29 mouse cellular contexts compared by ENCODE assay signal in the genomic region with DNA sequence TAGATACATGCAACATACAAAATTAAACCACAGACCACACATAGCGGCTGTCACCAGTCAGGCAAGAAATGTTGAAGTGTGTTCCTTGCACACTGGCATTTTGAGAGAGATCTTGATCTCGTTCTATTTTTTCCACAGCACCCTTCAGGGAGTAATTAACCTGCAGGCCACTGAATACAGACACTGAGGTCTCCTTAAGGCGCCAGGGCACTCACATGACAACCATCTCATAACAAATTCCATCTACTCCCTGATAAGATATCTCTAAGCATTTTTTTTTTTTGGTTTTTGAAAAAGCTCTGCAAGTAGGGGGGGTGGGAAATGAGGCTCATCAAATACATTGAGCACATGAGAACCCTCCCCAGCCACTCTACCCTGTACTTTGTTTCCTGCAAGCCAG.
"Had no signal": no experiment of that assay in that cellular context is flagged by ENCODE, and none has a peak within 500 bp of the region (broad histone marks: within the 10 kb centered on the region; RNA-seq: fewer than 3 reads in every experiment).

No protein-coding gene starts in this region.

- H3K4me2 ChIP-seq: limb, embryonic 12.5 days; limb, embryonic 13.5 days; limb, embryonic 15.5 days; liver, embryonic 11.5 days; liver, embryonic 12.5 days; liver, embryonic 13.5 days; liver, embryonic 15.5 days; lung, embryonic 14.5 days; lung, embryonic 15.5 days; midbrain, embryonic 11.5 days; midbrain, embryonic 12.5 days; midbrain, embryonic 13.5 days; midbrain, embryonic 15.5 days; neural tube, embryonic 12.5 days; neural tube, embryonic 13.5 days had no signal

- H3K4me1 ChIP-seq: limb, embryonic 10.5 days; limb, embryonic 12.5 days; limb, embryonic 13.5 days; limb, embryonic 15.5 days; liver, embryonic 12.5 days; liver, embryonic 13.5 days; liver, embryonic 15.5 days; lung, embryonic 15.5 days; midbrain, embryonic 10.5 days; midbrain, embryonic 12.5 days; midbrain, embryonic 13.5 days; midbrain, embryonic 15.5 days; neural tube, embryonic 12.5 days; neural tube, embryonic 13.5 days had no signal

- H3K4me3 ChIP-seq: left cerebral cortex, adult 2 months; limb, embryonic 10.5 days; limb, embryonic 12.5 days; limb, embryonic 13.5 days; limb, embryonic 15.5 days; liver, embryonic 12.5 days; liver, embryonic 13.5 days; liver, embryonic 15.5 days; lung, embryonic 15.5 days; megakaryocyte, embryonic 14.5 days; midbrain, embryonic 10.5 days; midbrain, embryonic 12.5 days; midbrain, embryonic 13.5 days; midbrain, embryonic 15.5 days; myocyte; neural tube, embryonic 12.5 days; neural tube, embryonic 13.5 days had no signal

- H3K9me3 ChIP-seq: limb, embryonic 10.5 days; limb, embryonic 12.5 days; limb, embryonic 15.5 days; liver, embryonic 12.5 days; liver, embryonic 15.5 days; lung, embryonic 15.5 days; midbrain, embryonic 12.5 days; midbrain, embryonic 13.5 days; midbrain, embryonic 15.5 days; neural tube, embryonic 12.5 days; neural tube, embryonic 13.5 days had no signal

- ATAC-seq: liver, embryonic 12.5 days; liver, postnatal 0 days; midbrain, embryonic 13.5 days; midbrain, embryonic 15.5 days; midbrain, embryonic 16.5 days had no signal

- DNase-seq: left cerebral cortex, postnatal 4 days; liver; liver, embryonic 13.5 days; liver, postnatal 0 days; lung, adult 18-20 months; lung, embryonic 14.5 days; lung, postnatal 4 days; midbrain, embryonic 14.5 days had no signal

- H3K9ac ChIP-seq: limb, embryonic 12.5 days; limb, embryonic 13.5 days; limb, embryonic 15.5 days; liver, embryonic 12.5 days; liver, embryonic 13.5 days; liver, embryonic 14.5 days; liver, embryonic 15.5 days; liver, postnatal 0 days; lung, embryonic 14.5 days; lung, embryonic 15.5 days; midbrain, embryonic 12.5 days; midbrain, embryonic 13.5 days; midbrain, embryonic 15.5 days; neural tube, embryonic 12.5 days; neural tube, embryonic 13.5 days had no signal

- H3K36me3 ChIP-seq: limb, embryonic 10.5 days; limb, embryonic 12.5 days; limb, embryonic 13.5 days; limb, embryonic 15.5 days; liver, embryonic 12.5 days; liver, embryonic 13.5 days; liver, embryonic 15.5 days; lung, embryonic 15.5 days; midbrain, embryonic 10.5 days; midbrain, embryonic 12.5 days; midbrain, embryonic 13.5 days; midbrain, embryonic 15.5 days; neural tube, embryonic 12.5 days; neural tube, embryonic 13.5 days had no signal

- H3K27ac ChIP-seq: left cerebral cortex, adult 2 months; limb, embryonic 10.5 days; limb, embryonic 12.5 days; limb, embryonic 13.5 days; limb, embryonic 15.5 days; liver, embryonic 12.5 days; liver, embryonic 13.5 days; liver, embryonic 14.5 days; liver, embryonic 15.5 days; lung, embryonic 15.5 days; macrophage; midbrain, embryonic 10.5 days; midbrain, embryonic 12.5 days; midbrain, embryonic 13.5 days; midbrain, embryonic 15.5 days; neural tube, embryonic 12.5 days; neural tube, embryonic 13.5 days had no signal

- H3K27me3 ChIP-seq: limb, embryonic 12.5 days; limb, embryonic 13.5 days; limb, embryonic 15.5 days; liver, embryonic 12.5 days; liver, embryonic 13.5 days; liver, embryonic 15.5 days; lung, embryonic 15.5 days; midbrain, embryonic 12.5 days; midbrain, embryonic 13.5 days; midbrain, embryonic 15.5 days; neural tube, embryonic 12.5 days; neural tube, embryonic 13.5 days had no signal
